Mouse (Mus musculus): ENCODE measurements at regions not wholly inside any gene's neighbourhood (a gene's known extent, or its start where the extent isn't known, plus 50 kb on each side); places are given as distances from the start of the nearest gene placed in this dataset.

- TF ChIP-seq CTCF (IDR thresholded peaks at IDR 0.05; ENCODE audit: low read depth), result no peak
- no peak for TF ChIP-seq EP300 (IDR thresholded peaks at IDR 0.05; ENCODE audit: low read depth)
Observed at GRCm38 (mm10) chr1:137289456-137289855, 329.2 kb upstream of the Nr5a2 start.
